Mouse (Mus musculus) small intestine, adult 2 months (tissue): Measurements from ENCODE around the gene Atp2b4. TPM values are rescaled to one million over a fixed set of nuclear protein-coding genes. Genes with fewer than 3 reads are reported as not detected.

ENCODE experiments used
- H3K27ac ChIP-seq: fragments of 200-500 bp; 2 replicates; pipeline ENCODE4 v1.5.1; 2012; ENCODE audit warnings: low read depth, low read length, control low read depth, inconsistent platforms; ENCODE audit not compliant: insufficient read depth
- H3K27me3 ChIP-seq: fragments of 200-500 bp; 2 replicates; pipeline ENCODE4 v1.6.1; 2012; ENCODE audit warnings: mild to moderate bottlenecking, moderate library complexity, low read length, inconsistent platforms; ENCODE audit not compliant: control insufficient read depth, insufficient read depth
- H3K36me3 ChIP-seq: fragments of 200-500 bp; 2 replicates; pipeline ENCODE4 v1.6.1; 2012; ENCODE audit warnings: mild to moderate bottlenecking, low read length, control low read depth, inconsistent platforms; ENCODE audit not compliant: control insufficient read depth, insufficient read depth
- H3K4me1 ChIP-seq: fragments of 200-500 bp; 2 replicates; pipeline ENCODE4 v1.6.1; 2012; ENCODE audit warnings: low read length, inconsistent platforms, mixed read lengths; ENCODE audit not compliant: control insufficient read depth, insufficient read depth, insufficient read length
- H3K4me3 ChIP-seq: fragments of 200-500 bp; 2 replicates; pipeline ENCODE4 v1.5.1; 2012; ENCODE audit warnings: low read depth, mild to moderate bottlenecking, control low read depth, inconsistent platforms, low read length, moderate library complexity
- CTCF ChIP-seq: fragments of 200-500 bp; IDR thresholded peaks from 2 replicates; pipeline ENCODE4 v1.5.1; 2012; ENCODE audit warnings: low read depth, mild to moderate bottlenecking, control low read depth, inconsistent platforms, low read length, moderate library complexity, mixed read lengths; ENCODE audit not compliant: insufficient replicate concordance, insufficient read length; ENCODE audit errors: extremely low read depth
- POLR2A ChIP-seq: fragments of 200-500 bp; IDR thresholded peaks from 2 replicates; pipeline ENCODE4 v1.6.1; 2012; ENCODE audit warnings: low read depth, mild to moderate bottlenecking, control low read depth, inconsistent platforms, low read length, moderate library complexity
- WGBS: fragments of 180-500 bp; shearing (Covaris S2); methylation state at CpG from one replicate; pipeline ENCODE4 v1.1.7; 2018; 5-methylcytosine and 5-hydroxymethylcytosine counted together
- polyA plus RNA-seq: library from polyadenylated mRNA; depleted of rRNA; stranded (reverse); fragments of >200 nt; gene quantifications from 2 replicates; pipeline ENCODE4 v1.2.3, GENCODE M21; 2012

Gene Atp2b4
- polyA plus RNA-seq, 1 experiment, result 5.0 TPM

GRCm38 (mm10) chr1:133787500-133788210 is 13.2 kb downstream of the Atp2b4 start:
- Histone ChIP-seq H3K27ac (no peak overlapping the region), H3K4me1 (no peaks in the 10 kb centered on the region), H3K36me3 (no peaks in the 10 kb centered on the region), H3K27me3 (no peaks in the 10 kb centered on the region), H3K4me3 (no peak overlapping the region)
- 75% methylated on average over 10 of the region's 10 CpGs for WGBS
- TF ChIP-seq POLR2A (no peak), CTCF (no peak)

- WGBS, result 74% methylated on average over 3 of the region's 3 CpGs
- Histone ChIP-seq H3K27me3 (no peaks in the 10 kb centered on the region), H3K4me1 (no peaks in the 10 kb centered on the region), H3K27ac (no peak overlapping the region), H3K4me3 (no peak overlapping the region), H3K36me3 (no peaks in the 10 kb centered on the region)
- TF ChIP-seq POLR2A (no peak), CTCF (no peak)
These were observed 16.2 kb downstream of the Atp2b4 start for GRCm38 (mm10) chr1:133784621-133785020.

GRCm38 (mm10) chr1:133781531-133781930 is 19.3 kb downstream of the Atp2b4 start:
- WGBS, result 32% methylated on average over 3 of the region's 3 CpGs

DNA sequence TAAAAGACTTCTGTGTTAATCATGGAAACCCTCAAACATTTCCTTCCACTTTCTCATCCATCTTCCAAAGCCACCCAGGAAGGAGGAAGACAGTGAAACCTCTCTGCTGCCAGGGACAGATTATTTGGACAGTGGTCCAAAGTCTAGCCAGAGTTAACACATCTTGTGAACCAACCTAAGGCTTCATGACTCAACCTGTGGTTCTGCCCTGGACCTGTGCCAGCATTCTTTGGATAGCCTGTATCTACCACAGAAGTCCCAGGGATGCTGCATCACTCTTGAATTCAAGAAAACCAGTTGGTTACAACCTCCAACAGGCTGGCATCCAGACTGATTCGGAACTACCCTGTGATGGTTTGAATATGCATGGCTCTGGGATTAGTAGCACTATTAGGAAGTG is 21.8 kb downstream of the Atp2b4 start:
- no peak overlapping the region for H3K4me3 ChIP-seq
- H3K27me3 ChIP-seq, result no peaks in the 10 kb centered on the region
- H3K27ac ChIP-seq, result no peak overlapping the region
- WGBS, result 85% methylated on average over 1 of the region's 1 CpGs
- no peaks in the 10 kb centered on the region for H3K4me1 ChIP-seq
- H3K36me3 ChIP-seq, result no peaks in the 10 kb centered on the region
- TF ChIP-seq POLR2A (no peak), CTCF (no peak)

More at GRCm38 (mm10) chr1:133781531-133781930, 19.3 kb downstream of the Atp2b4 start:
- Histone ChIP-seq H3K27me3 (no peaks in the 10 kb centered on the region), H3K4me1 (no peaks in the 10 kb centered on the region), H3K27ac (no peak overlapping the region), H3K4me3 (no peak overlapping the region), H3K36me3 (no peaks in the 10 kb centered on the region)
- no peak for TF ChIP-seq CTCF
- TF ChIP-seq POLR2A, result no peak

DNA sequence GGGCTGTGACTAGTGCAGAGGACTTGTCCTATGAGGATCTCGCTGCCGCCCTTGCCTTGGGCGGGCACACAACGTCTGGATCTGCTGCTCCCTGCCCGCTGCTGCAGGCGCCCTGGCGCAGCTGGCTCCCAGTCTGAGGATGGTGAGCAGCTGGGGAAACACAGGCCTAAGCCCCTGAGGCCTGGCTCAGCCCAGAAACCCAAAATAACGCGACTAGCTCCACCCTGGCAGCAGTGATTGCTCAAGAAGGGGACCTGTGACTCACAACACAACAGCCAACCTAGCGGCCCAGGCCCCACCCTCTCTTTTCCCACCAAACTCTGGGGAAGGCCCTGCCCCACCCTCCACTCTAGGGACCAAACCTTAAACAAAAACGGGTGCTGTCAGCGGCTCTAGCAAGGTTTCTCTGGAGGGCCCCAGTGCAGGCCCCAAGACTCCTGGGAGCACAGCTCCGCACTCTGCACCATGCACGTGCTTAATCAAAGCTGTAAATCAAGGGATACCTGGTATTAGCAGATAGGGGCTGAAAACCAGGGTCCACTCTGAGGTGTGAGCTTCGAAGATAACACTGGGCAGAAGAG is 23.1 kb downstream of the Atp2b4 start:
- 77% methylated on average over 15 of the region's 15 CpGs for WGBS
- Histone ChIP-seq H3K27ac (no peak overlapping the region), H3K4me1 (no peaks in the 10 kb centered on the region), H3K27me3 (no peaks in the 10 kb centered on the region), H3K4me3 (no peak overlapping the region), H3K36me3 (no peaks in the 10 kb centered on the region)
- no peak for TF ChIP-seq POLR2A
- TF ChIP-seq CTCF, result no peak

- H3K27ac ChIP-seq, result no peak overlapping the region
- TF ChIP-seq CTCF (no peak), POLR2A (no peak)
- H3K27me3 ChIP-seq, result no peaks in the 10 kb centered on the region
- no peaks in the 10 kb centered on the region for H3K36me3 ChIP-seq
- WGBS, result 77% methylated on average over 9 of the region's 9 CpGs
- H3K4me1 ChIP-seq, result no peaks in the 10 kb centered on the region
- H3K4me3 ChIP-seq, result no peak overlapping the region
These were observed 28.3 kb downstream of the Atp2b4 start for GRCm38 (mm10) chr1:133772553-133772952.

DNA sequence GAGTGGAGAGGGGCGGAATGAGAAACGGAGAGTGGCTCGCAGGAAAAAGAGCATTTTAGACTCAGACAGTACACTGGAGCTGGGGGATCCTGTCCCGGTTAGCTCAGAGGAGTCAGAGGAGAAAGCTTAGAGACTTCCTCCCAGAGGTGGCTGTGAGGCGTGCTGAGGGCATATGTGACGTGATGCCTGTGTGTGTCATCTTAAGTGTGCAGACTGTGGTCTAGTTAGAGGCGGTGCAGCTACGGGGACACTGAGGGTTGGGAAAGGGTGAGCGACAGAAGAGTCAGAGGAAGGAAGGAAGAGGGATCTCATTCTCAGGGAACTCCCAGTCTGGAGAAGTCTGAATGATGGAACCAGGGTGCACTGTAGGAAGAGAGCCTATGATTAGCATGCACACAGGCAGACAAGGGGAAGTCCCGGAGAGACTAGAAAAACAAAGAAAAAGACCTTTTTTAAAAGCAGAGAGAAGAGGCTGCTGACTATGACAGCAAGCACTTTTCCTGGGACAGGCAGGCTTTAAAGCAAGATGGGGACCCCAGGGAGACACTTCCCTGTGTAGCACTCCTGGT is 28.9 kb downstream of the Atp2b4 start:
- Histone ChIP-seq H3K4me1 (no peaks in the 10 kb centered on the region), H3K27ac (peak overlapping the region; percentile 29; the same call in 1 of the 2 replicates), H3K4me3 (no peak overlapping the region), H3K36me3 (no peaks in the 10 kb centered on the region), H3K27me3 (no peaks in the 10 kb centered on the region)
- 76% methylated on average over 10 of the region's 10 CpGs for WGBS
- TF ChIP-seq CTCF (no peak), POLR2A (no peak)
